Mouse (Mus musculus): ENCODE data around the gene Zfyve26. TPM values are rescaled to one million over a fixed set of nuclear protein-coding genes. Genes with fewer than 3 reads are reported as not detected.

The Zfyve26 gene
- polyA plus RNA-seq, 1 experiment from 2014 or later: 12.5 TPM

DNA sequence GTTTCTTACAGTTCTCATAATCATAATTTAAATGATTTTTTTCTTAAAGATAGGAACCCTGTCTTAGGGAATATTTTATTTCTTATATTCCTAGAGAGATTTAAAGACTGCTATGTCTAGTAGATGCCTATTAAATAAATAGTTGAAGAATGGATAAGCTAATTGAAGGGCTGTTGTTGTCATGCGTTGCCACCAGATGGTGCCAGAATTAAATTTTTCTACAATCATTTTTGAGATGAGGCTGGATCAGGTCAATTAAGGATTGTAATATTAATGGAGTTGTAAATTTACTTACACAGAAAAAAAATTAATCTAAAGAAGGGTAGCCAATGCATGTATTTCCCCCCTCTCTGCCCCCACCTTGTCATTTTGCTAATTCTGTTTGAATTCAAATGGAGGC lies 9.0 kb upstream of the Zfyve26 start:
- Histone ChIP-seq H3K4me1 (no peaks in the 10 kb centered on the region), H3K9me3 (no peaks in the 10 kb centered on the region), H3K4me3 (no peak overlapping the region), H3K36me3 (peaks cover 3% of the 10 kb centered on the region; the same call in 1 of the 2 replicates), H3K27me3 (ENCODE audit: insufficient read depth, poor library complexity, severe bottlenecking) (no peaks in the 10 kb centered on the region), H3K27ac (no peak overlapping the region)
- WGBS: 71% methylated on average over 1 of the region's 1 CpGs
- no peak for DNase-seq (ENCODE audit: low spot score)

DNA sequence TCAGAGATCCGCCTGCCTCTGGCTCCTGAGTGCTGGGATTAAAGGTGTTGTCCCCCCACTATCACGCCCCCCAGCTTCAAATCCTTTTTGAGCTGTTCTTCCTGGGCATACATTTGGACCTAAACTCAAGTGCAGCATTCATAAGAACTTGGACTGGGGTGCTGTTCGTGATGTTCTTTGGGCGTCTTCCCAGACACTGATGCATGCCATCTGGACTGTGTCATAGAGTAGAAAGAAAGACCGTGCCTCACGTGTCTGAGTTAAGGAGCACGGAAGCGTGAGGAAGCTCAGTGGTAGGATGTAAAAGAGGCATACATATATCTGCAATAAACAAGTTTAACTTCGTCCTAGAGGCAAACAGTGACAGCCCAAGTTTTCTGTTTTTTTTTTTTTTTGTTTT lies 5.7 kb upstream of the Zfyve26 start:
- Histone ChIP-seq H3K4me3 (no peak overlapping the region), H3K27me3 (ENCODE audit: insufficient read depth, poor library complexity, severe bottlenecking) (no peaks in the 10 kb centered on the region), H3K27ac (no peak overlapping the region), H3K4me1 (no peaks in the 10 kb centered on the region; the same call in 1 of the 2 replicates), H3K9me3 (no peaks in the 10 kb centered on the region), H3K36me3 (peaks cover 3% of the 10 kb centered on the region; the same call in 1 of the 2 replicates)
- 85% methylated on average over 9 of the region's 9 CpGs for WGBS
- no peak for DNase-seq (ENCODE audit: low spot score)

DNA sequence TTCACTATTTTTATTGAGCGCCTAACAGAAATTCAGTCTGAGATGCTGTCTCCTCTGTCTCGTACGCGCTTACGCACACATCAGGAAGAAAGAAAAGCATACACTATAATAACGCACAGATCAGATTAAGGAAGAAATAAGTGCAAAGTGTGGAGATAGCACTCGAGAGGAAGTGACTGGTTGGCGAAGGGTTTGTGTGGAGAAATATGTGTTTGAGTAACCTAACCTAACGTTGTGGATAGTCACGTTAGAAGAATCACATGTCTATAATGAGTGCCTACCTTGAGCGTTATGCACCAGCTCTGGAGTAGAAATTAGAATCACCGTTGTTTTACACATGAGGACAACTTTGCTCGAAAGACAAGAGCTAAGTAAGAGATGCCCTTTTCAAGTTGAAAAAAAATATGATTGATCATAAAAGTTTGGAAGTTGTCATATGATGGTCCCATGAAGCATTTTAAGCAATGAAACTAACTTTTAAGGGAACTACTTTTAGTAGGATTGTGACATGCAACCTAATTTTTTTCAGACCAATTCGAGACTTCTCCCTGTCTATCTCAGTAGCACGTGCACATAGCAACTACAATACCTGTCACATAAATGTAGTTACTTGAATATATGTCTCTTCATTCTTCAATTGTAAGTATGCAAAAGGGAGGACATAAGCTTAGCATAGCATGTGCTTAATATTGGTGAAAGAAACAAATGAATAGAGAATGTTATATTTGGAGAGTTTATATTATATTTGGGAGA lies 2.0 kb upstream of the Zfyve26 start:
- H3K27ac ChIP-seq: peak overlapping the region; percentile 89; the same call in 1 of the 2 replicates
- H3K4me1 ChIP-seq: peaks cover 8% of the 10 kb centered on the region
- 0 out of 2 replicates have a peak, but pooled peaks cover 2% of the 10 kb centered on the region for H3K36me3 ChIP-seq
- WGBS: 16% methylated on average over 15 of the region's 15 CpGs
- DNase-seq (ENCODE audit: low spot score): no peak
- peak overlapping the region; percentile 73 for H3K4me3 ChIP-seq
- no peaks in the 10 kb centered on the region for H3K9me3 ChIP-seq
- no peaks in the 10 kb centered on the region for H3K27me3 ChIP-seq (ENCODE audit: insufficient read depth, poor library complexity, severe bottlenecking)

DNA sequence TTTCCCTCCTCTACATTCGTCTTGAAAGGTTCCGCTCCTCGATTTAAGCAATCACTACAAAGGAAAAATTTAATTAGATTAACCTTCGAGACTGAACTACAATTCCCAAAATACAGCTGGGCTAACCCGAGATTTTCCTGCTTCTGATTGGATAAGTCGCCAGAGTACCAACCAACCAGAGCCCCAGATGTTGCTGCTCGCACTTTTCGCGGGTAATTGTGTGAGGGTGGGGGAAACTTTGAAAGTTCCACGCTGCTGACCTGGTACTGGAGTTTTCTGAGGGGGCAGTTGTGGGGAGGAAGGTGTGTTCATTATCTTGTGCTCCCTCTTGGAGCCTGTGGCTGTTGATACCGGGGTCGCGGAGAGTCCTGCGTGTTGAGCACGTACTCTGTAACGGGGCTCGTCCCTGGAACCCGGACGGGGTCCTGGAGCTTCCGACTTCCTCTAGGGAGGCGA lies 1.0 kb upstream of the Zfyve26 start, which contains the start of gene Rad51b:
Rad51b (plus strand) TSS at position 162 of the 456 bp plus-strand sequence.
- H3K27me3 ChIP-seq (ENCODE audit: insufficient read depth, poor library complexity, severe bottlenecking): no peaks in the 10 kb centered on the region
- peak within 1 kb of the TSS; percentile 89 for H3K27ac ChIP-seq
- WGBS: under 1% methylated on average over 21 of the region's 21 CpGs

DNA sequence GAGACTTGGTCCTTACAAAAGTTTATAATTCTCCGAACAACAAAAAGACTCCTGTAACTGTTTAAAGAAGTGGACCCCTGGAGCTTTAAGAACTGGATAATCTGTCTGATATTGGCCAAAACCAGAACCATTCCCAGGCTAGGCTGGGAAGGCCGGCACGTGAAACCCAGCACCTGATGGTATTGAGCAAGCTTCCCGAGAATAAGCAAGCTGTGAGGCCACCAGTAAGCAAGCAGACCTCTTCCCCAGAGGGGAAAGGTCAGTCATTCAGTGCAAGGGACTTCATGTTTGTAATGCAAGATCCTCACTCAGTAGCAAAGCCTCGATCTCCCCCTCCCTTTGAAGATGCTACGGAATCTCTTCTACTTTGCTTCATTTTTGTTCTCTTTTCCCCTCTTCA lies 3.2 kb downstream of the Zfyve26 start:
- WGBS: 83% methylated on average over 6 of the region's 6 CpGs
- no peak for DNase-seq (ENCODE audit: low spot score)
- H3K4me1 ChIP-seq: peaks cover 8% of the 10 kb centered on the region
- no peaks in the 10 kb centered on the region for H3K9me3 ChIP-seq
- H3K27me3 ChIP-seq (ENCODE audit: insufficient read depth, poor library complexity, severe bottlenecking): no peaks in the 10 kb centered on the region
- no peak overlapping the region for H3K4me3 ChIP-seq
- peaks cover 17% of the 10 kb centered on the region for H3K36me3 ChIP-seq
- no peak overlapping the region for H3K27ac ChIP-seq

More for the DNA sequence above, 1.0 kb upstream of the Zfyve26 start, which contains the start of gene Rad51b:
- H3K4me3 ChIP-seq: peak within 1 kb of the TSS; percentile 73
- peaks cover 4% of the 10 kb centered on the region; the same call in 1 of the 2 replicates for H3K36me3 ChIP-seq
- H3K4me1 ChIP-seq: peaks cover 8% of the 10 kb centered on the region
- DNase-seq (ENCODE audit: low spot score): peak; percentile 95
- H3K9me3 ChIP-seq: no peaks in the 10 kb centered on the region

DNA sequence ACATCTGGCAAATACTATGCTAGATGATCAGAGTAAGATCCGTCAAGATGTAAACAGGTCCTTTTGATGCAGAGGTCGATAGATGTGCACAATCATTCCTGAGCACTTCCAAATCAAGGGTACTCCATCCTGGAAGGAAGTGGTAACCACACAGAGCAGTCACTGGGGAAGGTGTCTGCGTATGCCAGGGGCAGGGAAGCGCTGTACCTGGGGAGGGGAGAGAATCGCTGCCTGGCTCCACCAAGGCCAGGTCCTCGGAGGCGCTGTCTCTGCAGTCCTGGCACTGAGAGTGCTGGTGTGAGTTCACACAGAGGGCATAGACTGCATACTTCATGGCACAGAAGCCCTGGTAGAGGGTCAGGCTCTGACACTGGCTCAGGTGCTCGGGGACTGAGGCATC lies 13.5 kb downstream of the Zfyve26 start:
- DNase-seq (ENCODE audit: low spot score): peak; percentile 64
- H3K4me1 ChIP-seq: no peaks in the 10 kb centered on the region
- H3K27ac ChIP-seq: no peak overlapping the region
- no peaks in the 10 kb centered on the region for H3K9me3 ChIP-seq
- peaks cover 97% of the 10 kb centered on the region for H3K36me3 ChIP-seq
- no peaks in the 10 kb centered on the region for H3K27me3 ChIP-seq (ENCODE audit: insufficient read depth, poor library complexity, severe bottlenecking)
- WGBS: 86% methylated on average over 8 of the region's 8 CpGs
- H3K4me3 ChIP-seq: no peak overlapping the region

DNA sequence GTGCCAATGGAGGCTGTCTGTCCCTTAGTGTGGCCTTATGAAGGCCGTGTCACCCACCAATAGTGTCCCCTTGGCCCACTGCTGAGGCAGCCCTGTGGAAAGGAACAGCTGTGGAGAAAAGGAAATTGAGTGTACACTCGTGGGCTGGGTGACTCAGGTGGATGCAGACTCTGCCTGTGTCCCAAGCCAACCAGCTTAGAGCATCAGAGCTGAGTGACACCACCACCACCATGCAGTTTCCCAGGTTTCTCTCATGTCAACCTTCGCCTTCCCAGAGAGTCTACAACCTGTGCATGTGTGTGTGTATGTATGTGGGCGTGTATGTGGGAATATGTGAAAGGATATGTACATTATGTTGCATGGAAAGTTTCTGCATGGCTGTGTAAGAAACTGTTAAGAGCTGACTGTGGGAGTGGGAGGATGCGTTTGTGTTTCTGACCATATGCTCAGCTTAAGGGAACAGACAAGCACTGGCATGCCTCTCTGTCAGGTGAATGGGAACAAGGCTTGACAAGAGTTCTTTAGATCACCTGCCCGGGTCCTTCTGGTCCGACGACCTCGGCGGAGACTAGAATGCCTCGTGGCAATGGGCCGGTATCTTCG lies 16.5 kb downstream of the Zfyve26 start:
- Histone ChIP-seq H3K9me3 (no peaks in the 10 kb centered on the region), H3K36me3 (peaks cover 92% of the 10 kb centered on the region), H3K27ac (no peak overlapping the region), H3K4me1 (no peaks in the 10 kb centered on the region), H3K4me3 (no peak overlapping the region), H3K27me3 (ENCODE audit: insufficient read depth, poor library complexity, severe bottlenecking) (no peaks in the 10 kb centered on the region)
- 89% methylated on average over 13 of the region's 13 CpGs for WGBS
- DNase-seq (ENCODE audit: low spot score): no peak

DNA sequence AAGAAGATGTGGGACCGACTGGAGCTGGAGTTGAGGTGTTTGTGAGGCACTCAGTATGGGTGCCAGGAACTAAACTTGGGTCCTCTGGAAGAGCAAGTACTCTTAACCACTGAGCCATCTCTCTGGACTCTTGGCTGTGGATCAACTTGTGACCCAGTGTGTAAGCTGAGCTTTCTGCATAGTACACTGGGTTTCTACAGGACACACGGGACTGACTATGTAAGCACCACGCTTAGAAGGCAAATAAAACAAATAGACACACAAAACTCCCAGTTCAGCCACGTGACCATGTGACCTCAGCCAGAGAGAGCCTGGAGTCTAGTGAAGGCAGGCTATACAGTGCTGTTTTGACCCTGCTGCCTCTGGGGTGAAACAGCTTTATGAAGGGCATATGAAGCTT lies 23.5 kb downstream of the Zfyve26 start:
- no peak for DNase-seq (ENCODE audit: low spot score)
- no peaks in the 10 kb centered on the region for H3K9me3 ChIP-seq
- peaks cover 92% of the 10 kb centered on the region for H3K36me3 ChIP-seq
- no peak overlapping the region for H3K27ac ChIP-seq
- no peak overlapping the region for H3K4me3 ChIP-seq
- no peaks in the 10 kb centered on the region for H3K27me3 ChIP-seq (ENCODE audit: insufficient read depth, poor library complexity, severe bottlenecking)
- no peaks in the 10 kb centered on the region for H3K4me1 ChIP-seq
- WGBS: 85% methylated on average over 4 of the region's 4 CpGs

DNA sequence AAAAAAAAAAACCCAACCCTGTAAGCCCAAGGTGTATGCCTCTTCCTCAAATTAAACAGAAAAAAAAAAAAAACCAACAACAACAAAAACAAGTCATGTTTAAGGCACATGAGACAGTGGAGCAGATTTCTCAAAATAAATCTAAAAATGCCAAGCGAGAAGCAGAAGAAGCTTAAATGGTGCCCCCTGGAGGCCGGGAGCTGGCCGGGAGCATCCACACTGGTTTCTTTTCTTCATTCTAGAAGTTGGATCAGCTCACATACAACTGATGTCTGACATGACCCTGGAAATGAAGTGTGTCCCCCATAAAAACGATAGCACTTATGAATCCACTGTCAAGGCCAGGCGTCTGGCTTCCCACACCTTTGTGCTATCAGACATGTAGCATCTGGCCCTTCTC lies 35.1 kb downstream of the Zfyve26 start:
- Histone ChIP-seq H3K4me1 (no peaks in the 10 kb centered on the region), H3K36me3 (peaks cover 75% of the 10 kb centered on the region)

DNA sequence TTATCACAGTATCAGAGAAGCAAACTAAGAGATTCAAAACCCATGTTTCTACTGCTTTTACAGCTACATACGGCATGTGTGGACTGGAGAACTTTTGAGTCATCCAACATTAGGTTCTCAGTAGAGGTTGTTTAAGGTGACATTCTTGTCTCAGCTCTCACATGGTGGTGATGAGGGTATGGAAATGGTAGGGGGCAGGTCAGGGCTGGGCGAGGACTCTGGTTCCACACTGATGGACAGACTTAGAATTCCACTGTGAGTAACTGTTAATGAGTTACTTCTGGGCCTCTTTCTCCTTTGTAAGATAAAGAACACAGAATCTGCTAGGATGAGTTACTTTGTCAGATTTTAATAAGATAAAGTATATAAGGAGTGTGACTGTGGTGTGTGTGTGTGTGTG lies 36.0 kb downstream of the Zfyve26 start:
- H3K27ac ChIP-seq: no peak overlapping the region
- H3K27me3 ChIP-seq (ENCODE audit: insufficient read depth, poor library complexity, severe bottlenecking): no peaks in the 10 kb centered on the region
- peaks cover 71% of the 10 kb centered on the region for H3K36me3 ChIP-seq
- no peaks in the 10 kb centered on the region for H3K4me1 ChIP-seq
- H3K4me3 ChIP-seq: no peak overlapping the region
- no peaks in the 10 kb centered on the region for H3K9me3 ChIP-seq
- WGBS: 93% methylated on average over 2 of the region's 2 CpGs
- DNase-seq (ENCODE audit: low spot score): no peak

More for the DNA sequence above, 35.1 kb downstream of the Zfyve26 start:
- no peaks in the 10 kb centered on the region for H3K27me3 ChIP-seq (ENCODE audit: insufficient read depth, poor library complexity, severe bottlenecking)
- 56% methylated on average over 5 of the region's 5 CpGs for WGBS
- H3K9me3 ChIP-seq: no peaks in the 10 kb centered on the region
- no peak overlapping the region for H3K4me3 ChIP-seq
- H3K27ac ChIP-seq: no peak overlapping the region
- DNase-seq (ENCODE audit: low spot score): no peak

DNA sequence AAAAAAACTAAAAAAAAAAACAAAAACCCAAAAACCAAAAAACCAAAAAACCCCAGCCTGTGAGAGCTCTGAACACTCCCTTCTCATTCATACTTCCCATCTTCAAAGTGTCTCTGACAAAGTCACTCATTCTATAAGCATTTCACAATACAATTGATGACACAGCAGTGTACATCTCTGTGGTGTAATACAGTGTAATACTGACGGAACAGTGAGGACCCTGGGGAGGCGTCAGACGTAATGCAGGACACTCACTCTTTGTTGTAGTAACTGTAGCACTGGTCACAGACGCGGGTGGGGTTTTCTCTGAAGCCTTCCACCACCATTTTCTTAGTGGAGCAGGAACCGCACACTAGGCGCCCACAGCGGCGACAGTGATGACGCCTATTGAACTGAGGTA lies 41.1 kb downstream of the Zfyve26 start:
- no peak for DNase-seq (ENCODE audit: low spot score)
- H3K36me3 ChIP-seq: peaks cover 69% of the 10 kb centered on the region
- H3K27me3 ChIP-seq (ENCODE audit: insufficient read depth, poor library complexity, severe bottlenecking): no peaks in the 10 kb centered on the region
- 94% methylated on average over 10 of the region's 10 CpGs for WGBS
- no peak overlapping the region for H3K4me3 ChIP-seq
- H3K9me3 ChIP-seq: no peaks in the 10 kb centered on the region
- no peaks in the 10 kb centered on the region for H3K4me1 ChIP-seq
- H3K27ac ChIP-seq: no peak overlapping the region

DNA sequence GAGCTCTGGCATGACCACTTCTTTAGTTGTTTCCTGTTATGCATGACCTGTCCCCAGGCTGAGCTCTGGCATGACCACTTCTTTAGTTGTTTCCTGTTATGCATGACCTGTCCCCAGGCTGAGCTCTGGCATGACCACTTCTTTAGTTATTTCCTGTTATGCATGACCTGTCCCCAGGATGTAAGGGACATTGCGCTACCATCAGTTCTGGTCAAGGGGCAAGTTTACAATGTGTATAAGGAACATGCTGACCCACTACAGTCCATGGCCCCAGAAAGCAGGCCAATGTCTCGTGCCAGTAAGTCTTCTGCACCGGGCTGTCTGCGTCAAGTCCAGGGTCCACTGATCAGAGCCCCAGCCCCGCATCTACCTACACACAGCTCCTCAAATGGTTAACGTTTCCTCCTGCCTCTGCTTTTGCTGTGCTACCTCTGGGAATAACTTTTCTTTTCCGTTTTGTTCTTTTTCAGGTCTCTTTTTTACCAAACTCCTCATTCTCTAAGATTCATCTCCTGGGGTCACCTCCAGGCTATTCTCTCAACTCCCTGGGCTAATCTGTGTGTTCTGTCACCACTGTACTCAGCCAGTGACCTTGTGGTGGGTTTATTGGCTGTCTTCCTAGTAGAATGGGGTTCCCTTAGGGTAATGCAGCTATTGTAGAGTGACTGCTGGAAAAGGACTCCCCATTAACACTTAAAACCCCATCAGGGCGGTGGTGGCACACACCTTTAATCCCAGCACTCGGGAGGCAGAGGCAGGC lies 42.6 kb downstream of the Zfyve26 start:
- 90% methylated on average over 9 of the region's 9 CpGs for WGBS
- H3K36me3 ChIP-seq: peaks cover 76% of the 10 kb centered on the region
- H3K27ac ChIP-seq: no peak overlapping the region
- H3K9me3 ChIP-seq: no peaks in the 10 kb centered on the region
- H3K4me3 ChIP-seq: no peak overlapping the region
- no peaks in the 10 kb centered on the region for H3K4me1 ChIP-seq
- H3K27me3 ChIP-seq (ENCODE audit: insufficient read depth, poor library complexity, severe bottlenecking): no peaks in the 10 kb centered on the region
- DNase-seq (ENCODE audit: low spot score): no peak

DNA sequence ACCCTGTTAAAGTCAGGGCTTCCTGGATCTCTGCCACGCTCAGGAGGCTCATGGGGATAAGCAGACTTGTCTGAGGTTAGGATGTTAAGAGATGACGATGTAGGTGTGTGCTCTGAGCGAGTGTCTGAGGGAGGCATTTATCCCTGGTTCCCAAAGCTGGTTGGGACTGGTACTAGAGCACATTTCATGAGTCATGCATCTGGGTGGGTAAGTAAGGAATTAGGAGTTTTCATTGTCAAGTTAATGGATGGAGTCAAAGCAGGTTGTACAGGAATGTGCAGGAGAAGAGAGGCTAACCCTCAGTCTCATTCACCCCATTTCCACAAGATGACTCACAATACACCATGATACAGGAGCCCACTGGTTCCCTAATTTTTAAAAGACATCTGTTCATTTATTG lies 48.0 kb downstream of the Zfyve26 start:
- 90% methylated on average over 3 of the region's 3 CpGs for WGBS
- no peak overlapping the region for H3K4me3 ChIP-seq
- no peaks in the 10 kb centered on the region for H3K27me3 ChIP-seq (ENCODE audit: insufficient read depth, poor library complexity, severe bottlenecking)
- no peaks in the 10 kb centered on the region for H3K9me3 ChIP-seq
- H3K27ac ChIP-seq: no peak overlapping the region
- H3K4me1 ChIP-seq: no peaks in the 10 kb centered on the region
- no peak for DNase-seq (ENCODE audit: low spot score)
- H3K36me3 ChIP-seq: peaks cover 94% of the 10 kb centered on the region

Data from heart, embryonic 10.5 days (tissue).